Comparison of ENCODE assay signal across 7 mouse cellular contexts in genomic region chr11:70776830-70777571, GRCm38 (mm10). TPM values are rescaled to one million over a fixed set of nuclear protein-coding genes. Genes with fewer than 3 reads are reported as not detected.
A peak's percentile ranks its signal among the peaks of the same experiment; 100 is the strongest.
DNase-seq lines count a peak whose midpoint lies in the region; ATAC-seq and TF ChIP-seq lines count a peak whose summit lies in the region.

No protein-coding gene starts in this region.

- H3K4me2 ChIP-seq in hindbrain, postnatal 0 days (ENCODE audit: low read depth, low read length) = no peak overlapping the region

- no peak overlapping the region for H3K4me3 ChIP-seq in hindbrain, postnatal 0 days (ENCODE audit: low read length)

- intact Hi-C loops in left cerebral cortex, postnatal 10 days (cut with DNase I) = loop anchor here (5.0 kb wide), 1 partner anchor 35 kb away; the partner anchor contains the start of gene Scimp

- peak; percentile 18 to 52 for DNase-seq in gastrocnemius, adult 8-10 months (ENCODE audit: low spot score in 2 of 2)
- DNase-seq in hindbrain, postnatal 0 days (ENCODE audit: low spot score) = peak; percentile 82
- DNase-seq in left cerebral cortex, postnatal 10 days (ENCODE audit: extremely low spot score in 1 of 2, low spot score in 2 of 2) = peak; percentile 62 to 77
- DNase-seq in mesoderm, embryonic 11.5 days (ENCODE audit: low read depth, low spot score) = peak; percentile 82
- peak; percentile 59 for DNase-seq in skeletal muscle tissue, adult 2 months (ENCODE audit: low read depth, low spot score)

- H3K9ac ChIP-seq in hindbrain, postnatal 0 days (replicated peaks; ENCODE audit: low read length) = no peak overlapping the region

- H3K27ac ChIP-seq in hindbrain, postnatal 0 days = no peak overlapping the region

- peak; percentile 91 for TF ChIP-seq CTCF in hindbrain, postnatal 0 days (IDR thresholded peaks at IDR 0.05; ENCODE audit: low read depth)

- 31% methylated on average over 17 of the region's 17 CpGs for WGBS in hindbrain, postnatal 0 days

- no peaks in the 10 kb centered on the region for H3K4me1 ChIP-seq in hindbrain, postnatal 0 days (ENCODE audit: insufficient read depth, low read length)

- 0 out of 2 replicates have a peak, but pooled peaks cover 12% of the 10 kb centered on the region for H3K36me3 ChIP-seq in hindbrain, postnatal 0 days (ENCODE audit: insufficient read depth, low read length)

- peak; percentile 73 for ATAC-seq in activated CD4-positive, CD25-positive, alpha-beta regulatory T cell, adult 4 months
- peak; percentile 98 for ATAC-seq in common myeloid progenitor, adult 5-6 weeks (replicated peaks; ENCODE audit: low read depth, poor library complexity, severe bottlenecking)
- peak; percentile 84; the same call in 1 of the 2 replicates for ATAC-seq in hindbrain, postnatal 0 days

- H3K9me3 ChIP-seq in hindbrain, postnatal 0 days (ENCODE audit: low read length) = no peaks in the 10 kb centered on the region

- H3K27me3 ChIP-seq in hindbrain, postnatal 0 days (ENCODE audit: insufficient read depth, low read length) = no peaks in the 10 kb centered on the region

RNA-seq across cellular contexts. Expression of gene Zfp3, which starts 13.0 kb away (rescaled TPM):
- 1 to 10 TPM; 3.9 to 5.4 TPM for polyA plus RNA-seq in activated CD4-positive, CD25-positive, alpha-beta regulatory T cell, adult 4 months (2017; shearing (Covaris generic))
- 2.3 and 4.2 TPM in 2 replicates for total RNA-seq in common myeloid progenitor, adult 5-6 weeks (2017)
- total RNA-seq in gastrocnemius, adult 8-10 months (2022) = 10 to 100 TPM; 12.5 to 14.8 (median 13.5) TPM
- 6.8 and 9.8 TPM in 2 replicates for total RNA-seq in hindbrain, postnatal 0 days (2014; rRNA removed)
- 10.2 and 11.2 TPM in 2 replicates for polyA plus RNA-seq in hindbrain, postnatal 0 days (2015; fragmentation: Nextera tagmentation; extraction: Ambion mirVana)
- 10 to 100 TPM; 13.8 to 15.8 TPM for total RNA-seq in left cerebral cortex, postnatal 10 days (2021)

RNA-seq across cellular contexts. Expression of gene Scimp, which starts 35.4 kb away (rescaled TPM):
- under 1 TPM in 1 of 2 experiments, not detected in 1; 0.64 TPM for polyA plus RNA-seq in activated CD4-positive, CD25-positive, alpha-beta regulatory T cell, adult 4 months (2017; shearing (Covaris generic))
- total RNA-seq in common myeloid progenitor, adult 5-6 weeks (2017) = not detected in 2 replicates
- total RNA-seq in gastrocnemius, adult 8-10 months (2022) = not detected
- total RNA-seq in hindbrain, postnatal 0 days (2014; rRNA removed) = not detected in 2 replicates
- polyA plus RNA-seq in hindbrain, postnatal 0 days (2015; fragmentation: Nextera tagmentation; extraction: Ambion mirVana) = 0.14 TPM in 1 of 2 replicates, not detected in the other
- not detected for total RNA-seq in left cerebral cortex, postnatal 10 days (2021)
